Mouse (Mus musculus) liver (tissue): ENCODE measurements around the gene Slc35g1.
"Not testable (repeated sequence)": the region's sequence is repeated elsewhere in the genome, so short reads cannot be mapped to it uniquely, and the experiment has no call there.

Experiments
- DNase-seq: peaks from one replicate; pipeline ENCODE4 v3.0.0-alpha.2; 2020; ENCODE audit warnings: mixed read lengths

Slc35g1 gene

GRCm38 (mm10) chr19:38395701-38396632 lies at the start of gene Slc35g1:
Gene Slc35g1, plus strand, starts transcription at chr19:38395980.
- DNase-seq: peak; percentile 83

GRCm38 (mm10) chr19:38348271-38349012 lies 47.3 kb upstream of the Slc35g1 start:
- DNase-seq: no peak

- no peak for DNase-seq
Observed at GRCm38 (mm10) chr19:38349013-38349341, 46.8 kb upstream of the Slc35g1 start.

GRCm38 (mm10) chr19:38351202-38351601 lies 44.6 kb upstream of the Slc35g1 start:
- DNase-seq: no peak

DNA sequence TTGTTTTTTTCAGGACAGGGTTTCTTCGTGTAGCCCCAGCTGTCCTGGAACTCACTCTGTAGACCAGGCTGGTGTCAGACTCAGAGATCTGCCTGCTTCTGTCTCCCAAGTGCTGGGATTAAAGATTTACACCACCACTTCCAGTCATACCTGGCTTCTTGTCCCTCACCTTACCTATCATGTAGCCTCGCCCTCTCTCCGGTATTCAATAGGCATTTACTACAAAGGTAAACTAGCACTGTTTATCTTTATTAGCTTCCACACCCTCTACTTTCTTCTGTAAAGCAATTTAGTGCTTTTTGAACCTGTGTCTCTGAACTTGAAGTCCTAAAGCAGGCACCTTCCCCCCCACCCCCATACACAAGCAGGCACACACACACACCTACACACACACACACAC lies 44.1 kb upstream of the Slc35g1 start:
- no peak for DNase-seq

GRCm38 (mm10) chr19:38352495-38353130 lies 43.2 kb upstream of the Slc35g1 start:
- DNase-seq: no peak

GRCm38 (mm10) chr19:38354279-38354678 lies 41.5 kb upstream of the Slc35g1 start:
- no peak for DNase-seq

DNA sequence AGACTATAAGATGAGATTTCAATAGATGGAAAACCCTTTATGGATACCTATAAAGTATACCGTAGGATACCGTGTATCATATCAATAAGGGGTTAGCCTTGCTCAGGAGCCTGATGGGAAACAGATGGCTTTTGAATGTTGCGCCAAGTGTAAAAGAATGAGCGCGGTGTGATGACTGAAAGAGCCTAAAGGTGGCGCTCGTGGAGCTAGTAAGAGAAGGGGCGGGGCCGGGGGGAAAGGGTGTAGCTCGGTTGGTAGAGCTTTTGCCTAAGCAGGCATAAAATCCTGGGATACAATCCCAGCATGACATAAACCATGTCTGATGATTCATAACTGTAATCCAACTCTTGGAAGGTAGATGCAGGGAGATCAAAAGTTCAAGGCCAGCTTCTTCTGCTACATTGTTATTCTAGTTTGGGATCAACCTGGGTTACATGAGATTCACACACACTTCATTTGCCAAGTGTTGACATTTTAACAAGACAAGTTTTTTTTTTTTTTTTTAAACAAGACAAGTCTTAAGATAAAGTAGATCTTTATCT lies 40.9 kb upstream of the Slc35g1 start:
- DNase-seq: peak; percentile 6

- no peak for DNase-seq
Observed at GRCm38 (mm10) chr19:38356211-38356828, 39.5 kb upstream of the Slc35g1 start.

- no peak for DNase-seq
Observed at GRCm38 (mm10) chr19:38357956-38358623, 37.7 kb upstream of the Slc35g1 start.

GRCm38 (mm10) chr19:38359287-38359686 lies 36.5 kb upstream of the Slc35g1 start:
- DNase-seq: no peak

GRCm38 (mm10) chr19:38361850-38362249 lies 33.9 kb upstream of the Slc35g1 start:
- no peak for DNase-seq

DNA sequence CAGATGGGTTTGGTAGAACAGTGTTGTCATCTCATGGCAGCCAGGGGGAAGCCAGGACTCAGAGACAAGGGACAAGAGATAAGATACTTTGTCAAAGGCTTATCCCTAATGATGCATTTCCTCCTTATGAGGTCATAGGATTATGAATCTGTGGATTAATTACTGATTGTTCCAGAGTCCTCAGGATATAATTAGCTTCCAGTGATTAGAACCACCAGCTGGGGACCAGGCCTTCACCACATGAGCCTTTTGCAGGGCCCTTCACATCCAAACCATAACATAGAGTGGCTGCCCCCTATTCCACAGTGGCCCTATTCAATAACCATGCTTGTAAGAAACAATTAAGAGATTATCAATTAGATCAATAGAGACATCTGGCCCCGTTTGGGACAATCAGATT lies 32.4 kb upstream of the Slc35g1 start:
- no peak for DNase-seq

DNA sequence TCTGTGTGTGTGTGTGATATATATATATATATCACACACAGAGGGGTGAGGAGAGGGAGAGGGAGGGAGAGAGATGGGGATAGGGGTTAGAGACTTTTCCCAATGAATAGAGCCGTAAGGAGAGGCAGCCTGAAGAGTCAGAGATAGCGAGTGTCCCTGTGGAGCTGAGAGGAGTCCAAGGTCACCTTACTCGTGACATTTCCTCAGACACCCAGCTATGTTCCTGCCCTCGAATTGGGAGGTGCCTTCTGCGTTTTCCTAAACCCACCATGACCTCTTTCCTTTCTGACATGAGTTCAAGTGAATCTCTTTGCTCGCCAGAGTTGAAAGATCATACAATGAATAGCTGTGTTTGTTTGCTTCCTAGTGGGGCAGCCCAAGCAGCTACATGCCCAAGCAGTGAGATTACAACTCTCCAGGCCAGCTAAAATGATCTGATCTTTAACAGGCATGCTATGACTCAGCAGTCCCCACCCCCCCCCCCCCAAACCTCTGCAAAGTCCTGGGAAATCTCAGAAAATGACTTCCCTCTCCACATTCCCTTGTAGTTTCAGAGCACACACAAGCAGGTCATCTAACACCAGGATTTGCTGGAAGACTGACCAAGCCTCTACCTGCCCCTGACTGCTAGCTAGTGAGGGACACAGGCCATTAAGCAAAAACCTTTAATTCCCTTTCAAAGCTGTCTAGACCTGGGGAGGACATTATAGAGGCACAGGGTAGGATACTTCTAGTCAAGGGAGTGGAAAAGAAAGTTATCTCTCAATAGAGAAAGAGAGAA lies 31.7 kb upstream of the Slc35g1 start:
- no peak for DNase-seq

- DNase-seq: no peak
Observed at GRCm38 (mm10) chr19:38364939-38365614, 30.7 kb upstream of the Slc35g1 start.

DNA sequence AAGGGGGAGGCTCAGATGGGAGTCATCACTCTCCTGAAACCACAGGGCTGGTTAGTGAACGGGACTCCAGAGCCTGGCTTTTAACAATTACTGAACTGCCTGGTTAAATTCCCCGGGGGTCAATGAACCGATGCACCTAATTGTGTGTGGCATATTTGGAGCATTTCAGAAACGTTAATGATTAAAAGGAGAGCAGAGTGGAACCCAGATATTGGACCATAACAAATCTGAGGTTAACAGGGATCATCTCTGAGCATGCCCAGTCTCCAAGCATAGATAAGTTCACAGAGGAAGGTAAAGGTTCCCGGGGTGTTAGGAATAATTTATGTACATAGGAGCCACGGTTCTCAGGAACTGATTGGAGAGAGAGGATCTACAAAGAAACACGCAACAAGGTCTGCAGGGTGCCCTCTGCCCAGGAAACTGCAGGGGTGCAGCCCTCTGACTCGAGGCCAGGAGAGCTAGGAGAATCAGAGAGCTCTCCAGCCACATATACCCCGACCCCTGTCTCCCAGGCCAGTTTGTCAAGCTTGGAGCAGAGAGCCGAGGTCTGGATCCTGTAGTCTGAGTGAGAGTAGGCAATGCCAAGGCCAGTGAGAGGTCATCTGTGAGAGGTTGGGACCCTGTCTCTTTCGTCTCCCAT lies 23.2 kb upstream of the Slc35g1 start:
- DNase-seq: no peak

GRCm38 (mm10) chr19:38373371-38373770 lies 22.4 kb upstream of the Slc35g1 start:
- no peak for DNase-seq

- no peak for DNase-seq
Observed at GRCm38 (mm10) chr19:38383769-38384168, 12.0 kb upstream of the Slc35g1 start.

DNA sequence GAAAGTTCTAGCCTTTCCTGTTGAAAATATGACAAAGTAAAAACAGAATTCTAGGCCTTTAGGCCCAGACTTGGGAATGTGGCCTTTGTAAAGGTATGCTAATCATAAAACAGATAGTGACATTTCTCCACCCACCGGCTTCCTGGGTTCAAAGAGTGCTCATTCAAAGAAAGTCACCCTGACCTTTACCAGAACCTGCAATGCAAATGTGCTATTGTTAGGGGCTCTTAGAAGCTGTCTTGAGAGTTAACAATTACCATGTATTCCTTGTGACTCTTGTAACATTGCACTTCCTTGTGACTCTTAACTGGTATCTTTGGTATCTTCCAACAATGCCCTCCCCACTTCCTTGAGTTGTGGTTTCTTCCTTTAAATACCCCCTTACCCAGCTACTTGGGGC lies 8.8 kb upstream of the Slc35g1 start:
- DNase-seq: not testable (repeated sequence)

GRCm38 (mm10) chr19:38387835-38388234 lies 7.9 kb upstream of the Slc35g1 start:
- no peak for DNase-seq
